Mouse (Mus musculus): ENCODE measurements around the gene Slc4a8.

Slc4a8 gene

DNA sequence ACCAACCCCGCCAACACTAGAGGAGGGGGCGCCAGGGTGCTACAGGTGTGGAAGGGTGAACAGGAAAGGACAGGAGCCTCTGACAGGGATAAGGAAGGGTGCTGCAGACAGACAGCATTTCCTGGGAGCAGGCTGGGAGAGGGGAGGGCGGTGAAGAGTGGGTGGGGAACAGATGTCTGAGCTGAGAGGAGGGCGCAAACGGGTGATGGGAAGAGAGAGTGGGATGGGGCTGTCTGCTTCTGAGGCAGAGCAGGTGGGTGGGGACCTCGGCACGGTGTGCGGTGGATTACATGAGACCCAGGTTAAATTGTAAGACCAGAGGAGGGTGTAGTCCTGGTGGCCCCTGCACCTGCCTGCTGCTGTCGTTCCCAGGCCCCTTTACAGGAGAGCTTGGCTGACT is 68.2 kb downstream of the Slc4a8 start:
- in situ Hi-C loops (cut with MboI, MseI): no loop called here

DNA sequence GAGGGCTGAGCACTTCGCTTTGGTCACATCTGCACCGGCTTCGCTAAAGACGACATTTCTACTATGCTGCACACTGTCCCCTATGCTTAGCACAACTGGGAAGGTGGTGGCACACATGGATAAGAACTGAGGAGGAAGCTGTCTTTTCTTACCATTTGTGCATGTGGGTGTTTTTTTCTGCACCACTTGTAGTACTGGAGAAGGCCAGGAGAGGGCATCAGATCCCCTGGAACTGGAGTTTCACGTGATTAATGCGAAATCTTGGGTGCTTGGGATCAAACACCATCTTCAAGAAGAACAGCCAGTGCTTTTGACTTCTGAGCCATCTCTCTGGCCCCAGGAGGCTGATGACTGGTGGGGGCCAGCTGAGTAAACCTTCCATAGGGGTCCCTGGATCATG is 69.1 kb downstream of the Slc4a8 start:
- in situ Hi-C loops (cut with MboI, MseI): no loop called here

DNA sequence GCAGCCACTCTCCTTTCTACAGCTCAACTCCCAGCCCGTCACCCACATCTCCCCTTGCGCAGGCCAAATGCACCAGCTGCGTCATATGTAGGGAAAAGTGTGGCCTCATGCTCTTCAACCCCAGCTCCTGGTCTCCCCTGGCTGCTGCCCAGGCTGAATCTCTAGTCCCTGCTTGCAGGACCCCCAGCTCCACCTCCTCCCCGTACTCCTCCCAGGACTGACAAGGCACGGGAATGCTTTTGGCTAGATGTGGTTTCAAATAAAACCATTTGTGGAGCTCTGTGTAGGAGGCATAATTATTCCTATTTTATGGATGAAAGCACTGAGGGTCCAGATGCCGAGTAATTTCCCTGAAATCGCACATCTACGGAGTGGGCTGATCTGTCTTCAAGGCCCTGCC is 70.6 kb downstream of the Slc4a8 start:
- in situ Hi-C loops (cut with MboI, MseI): no loop called here

DNA sequence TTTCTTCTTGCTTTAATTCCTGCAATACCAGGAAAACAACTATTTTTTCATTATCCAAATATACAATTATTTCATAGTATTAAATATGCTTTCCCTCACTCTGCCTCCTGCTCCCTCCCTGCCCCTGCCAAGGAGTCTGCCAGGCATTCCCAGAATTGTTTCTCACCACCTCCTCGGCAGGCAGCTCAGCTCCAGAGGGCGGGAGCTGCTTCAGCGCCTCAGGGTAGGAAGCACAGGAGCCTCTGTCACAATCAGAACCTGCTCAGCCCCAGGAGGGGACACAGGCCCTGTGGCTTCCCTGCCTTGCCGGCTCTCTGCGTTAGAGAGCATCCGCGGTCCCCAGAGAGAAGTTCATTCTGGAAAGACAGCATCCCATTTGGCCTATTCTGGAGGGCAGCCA is 71.2 kb downstream of the Slc4a8 start:
- in situ Hi-C loops (cut with MboI, MseI): no loop called here

DNA sequence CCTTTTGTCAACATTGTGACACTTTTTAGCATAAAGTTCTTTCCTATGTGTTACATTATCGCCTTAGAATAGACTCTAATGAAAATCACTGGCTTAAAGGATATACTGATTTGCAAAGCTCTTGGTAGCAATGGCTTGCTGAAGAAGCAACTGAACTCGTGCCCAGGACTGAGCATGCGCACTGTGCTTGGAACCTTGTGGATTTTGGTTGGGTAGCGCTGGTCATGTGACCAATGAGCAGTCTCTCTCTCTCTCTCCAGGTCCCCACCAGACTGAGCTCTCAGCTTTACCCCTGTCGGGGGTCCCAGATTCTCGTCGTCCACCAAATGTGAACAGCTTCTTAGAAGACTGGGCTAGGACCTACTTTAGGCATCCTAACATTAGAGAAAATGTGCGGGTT is 75.2 kb downstream of the Slc4a8 start:
- in situ Hi-C loops (cut with MboI, MseI): no loop called here

DNA sequence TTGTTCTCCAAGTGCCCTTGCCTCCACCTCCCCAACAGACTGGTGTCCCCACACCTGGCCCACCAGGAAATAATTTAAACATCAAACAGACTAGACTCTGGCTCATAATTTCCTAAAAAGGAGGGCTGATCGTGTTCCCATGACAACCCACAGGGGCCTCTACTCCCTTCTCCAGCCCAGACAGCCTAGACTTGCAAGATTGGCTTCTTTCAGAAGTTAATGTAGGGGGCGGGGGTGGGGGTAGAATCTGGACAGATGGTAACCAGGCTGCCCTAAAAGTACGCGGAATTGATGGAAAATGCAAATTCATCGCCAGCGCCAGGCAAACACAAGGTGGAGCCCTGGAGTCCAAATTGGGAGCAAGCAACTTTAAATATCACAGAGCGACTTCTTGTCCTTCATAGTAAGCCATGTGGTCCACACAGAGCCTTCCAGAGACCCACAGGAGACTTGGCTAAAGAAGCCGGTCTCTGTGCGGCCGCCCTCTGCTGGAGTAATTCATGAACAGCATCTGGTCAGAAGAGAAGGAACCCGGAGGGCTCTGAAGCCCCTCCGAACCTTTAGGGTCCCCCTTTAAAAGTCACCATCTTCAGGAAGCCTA is 77.2 kb downstream of the Slc4a8 start:
- in situ Hi-C loops (cut with MboI, MseI): no loop called here

DNA sequence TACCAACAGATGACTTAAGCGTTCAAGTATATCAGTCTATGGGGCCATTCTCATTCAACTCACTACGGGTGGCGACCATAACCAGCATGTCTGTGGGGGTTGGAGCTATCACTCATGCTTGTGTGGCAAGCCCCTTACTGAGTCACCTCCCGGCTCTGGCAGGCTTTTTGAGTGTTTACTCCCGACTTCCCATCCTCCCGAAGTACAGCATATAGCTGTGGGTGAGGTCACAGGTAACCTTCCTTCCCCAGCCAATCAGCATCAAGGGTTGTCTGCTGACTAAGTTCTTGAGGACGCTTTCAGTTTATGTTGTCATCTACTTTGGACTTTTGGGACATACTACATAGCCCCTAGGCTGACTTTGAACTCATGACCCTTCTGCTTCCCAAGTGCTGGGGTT is 82.8 kb downstream of the Slc4a8 start:
- in situ Hi-C loops (cut with MboI, MseI): no loop called here

DNA sequence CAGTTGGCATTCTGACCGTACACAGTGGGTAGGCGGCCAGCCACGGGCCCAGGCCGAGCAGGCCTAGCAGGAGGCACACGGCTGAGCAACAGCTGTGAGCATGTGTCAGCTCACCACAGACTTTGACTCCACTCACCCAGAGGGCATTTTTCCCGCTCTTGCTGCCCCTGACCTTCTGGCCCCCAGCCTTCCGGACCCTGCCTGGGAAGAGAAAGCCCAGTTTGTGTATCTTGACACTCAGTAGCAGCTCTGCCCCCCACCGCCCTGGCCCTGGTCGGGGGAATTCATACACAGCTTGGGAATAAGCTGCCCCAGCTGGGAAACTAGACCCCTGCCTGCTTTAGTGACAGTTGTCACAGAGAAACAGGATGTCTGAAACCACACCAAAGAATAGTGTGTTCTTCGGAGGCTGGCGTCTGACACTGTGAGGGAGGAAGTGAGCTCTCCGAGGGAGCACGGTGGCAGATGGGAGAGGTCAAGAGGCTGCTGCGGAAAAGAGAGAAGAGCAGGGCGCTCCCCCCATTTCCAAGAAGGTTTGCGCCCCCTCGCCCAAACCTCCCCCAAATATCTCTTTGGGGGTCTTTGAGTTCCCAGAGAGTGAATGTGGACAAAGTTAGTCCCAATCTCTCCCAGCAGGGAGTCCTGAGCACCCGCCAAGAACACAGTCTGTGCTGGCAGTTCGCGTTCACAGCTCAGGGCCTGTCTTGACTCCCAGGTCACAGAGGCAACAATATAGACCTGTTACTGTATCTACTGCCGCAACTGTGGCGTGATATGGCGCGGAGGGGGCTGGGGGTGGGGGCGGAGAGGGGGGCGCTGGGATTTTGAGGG is 83.7 kb downstream of the Slc4a8 start:
- in situ Hi-C loops (cut with MboI, MseI): no loop called here

DNA sequence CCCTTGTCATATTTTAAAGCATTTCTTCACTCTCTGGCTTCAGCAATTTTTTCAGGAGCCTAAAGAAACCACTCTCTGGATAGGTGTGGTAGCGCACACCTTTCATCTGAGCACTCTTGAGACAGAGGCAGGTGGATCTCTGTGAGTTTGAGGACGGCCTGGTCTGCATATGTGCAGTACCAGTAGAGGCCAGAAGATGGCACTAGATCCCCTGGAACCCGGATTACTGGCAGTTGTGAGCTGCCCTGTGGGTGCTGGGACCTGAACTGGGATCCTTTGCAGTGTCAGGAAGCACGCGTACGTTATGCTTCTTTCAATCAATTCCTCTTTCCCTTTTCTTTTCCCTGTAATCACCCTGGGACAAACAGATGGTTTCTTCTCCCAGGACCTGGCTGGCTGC is 85.6 kb downstream of the Slc4a8 start:
- in situ Hi-C loops (cut with MboI, MseI): no loop called here

DNA sequence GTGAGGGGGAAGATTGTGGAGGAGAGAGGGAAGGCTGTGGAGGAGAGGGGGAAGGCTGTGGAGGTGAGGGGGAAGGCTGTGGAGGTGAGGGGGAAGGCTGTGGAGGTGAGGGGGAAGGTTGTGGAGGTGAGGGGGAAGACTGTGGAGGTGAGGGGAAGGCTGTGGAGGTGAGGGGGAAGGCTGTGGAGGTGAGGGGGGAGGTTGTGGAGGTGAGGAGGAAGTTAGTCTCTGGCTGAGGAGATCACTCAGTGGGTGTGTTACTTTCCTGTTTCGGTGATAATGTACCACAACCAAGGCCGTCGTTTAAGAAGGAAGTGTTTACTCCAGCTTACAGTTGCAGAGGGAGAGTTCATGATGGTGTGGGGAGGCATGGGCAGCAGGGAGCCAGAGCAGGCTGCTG is 96.0 kb downstream of the Slc4a8 start:
- in situ Hi-C loops (cut with MboI, MseI): no loop called here

DNA sequence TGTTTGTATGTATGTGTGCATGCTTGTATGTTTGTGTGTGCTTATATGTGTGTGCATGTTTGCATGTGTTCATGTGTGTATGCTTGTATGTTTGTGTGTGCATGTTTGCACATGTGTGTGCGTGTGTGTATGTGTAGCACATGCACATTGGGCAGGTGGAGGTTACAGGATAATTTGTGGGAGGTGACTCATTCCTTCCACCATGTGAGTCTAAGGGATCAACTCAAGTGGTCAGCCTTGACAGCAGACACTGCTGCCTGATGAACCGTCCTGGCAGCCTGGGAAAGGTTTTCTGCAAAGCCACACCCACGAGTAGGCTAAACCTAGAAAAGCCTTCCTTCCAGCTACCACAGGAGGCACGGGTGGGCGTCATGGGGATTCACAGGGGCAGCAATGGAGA is 99.3 kb downstream of the Slc4a8 start:
- in situ Hi-C loops (cut with MboI, MseI): no loop called here

DNA sequence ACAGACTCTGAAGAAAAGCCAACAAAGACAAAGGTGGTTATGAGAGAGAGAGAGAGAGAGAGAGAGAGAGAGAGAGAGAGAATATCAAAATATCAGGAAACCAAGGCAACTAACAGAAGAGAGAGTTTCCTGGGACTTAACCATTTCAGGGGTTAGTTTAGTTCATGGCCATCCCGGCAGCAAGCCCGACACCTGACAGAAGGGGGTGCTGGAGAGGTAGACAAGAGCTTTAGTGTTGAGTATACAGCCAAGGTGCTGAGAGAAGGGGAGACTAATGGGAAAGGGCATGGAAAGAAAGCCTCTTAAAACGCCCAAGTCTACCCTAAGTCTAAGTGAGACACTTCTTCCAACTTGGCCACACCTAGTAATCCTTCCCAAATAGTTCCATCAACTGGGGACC is 104.0 kb downstream of the Slc4a8 start:
- in situ Hi-C loops (cut with MboI, MseI): no loop called here

DNA sequence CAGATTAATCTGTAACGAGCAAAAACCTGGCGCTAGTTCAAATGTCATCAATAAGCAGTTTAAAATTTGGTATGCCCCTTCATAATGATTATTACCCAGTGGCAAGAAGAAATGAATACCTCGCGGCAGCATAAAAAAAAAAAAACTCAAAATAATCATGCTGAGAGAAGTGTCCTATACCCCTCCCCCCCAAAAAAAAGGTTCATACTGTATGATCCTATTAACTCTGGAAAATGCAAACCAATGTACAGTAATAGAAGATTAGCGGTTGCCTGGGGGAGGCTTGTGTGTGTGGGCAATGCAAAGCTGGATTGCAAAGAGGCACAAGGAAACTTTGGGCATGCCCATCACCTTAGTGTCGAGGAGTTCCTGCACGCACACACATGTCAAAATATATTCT is 108.0 kb downstream of the Slc4a8 start, which contains the start of gene Scn8a:
Gene Scn8a, plus strand, starts transcription at position 301 of the 400 bp plus-strand sequence.
- in situ Hi-C loops (cut with MboI, MseI): no loop called here

DNA sequence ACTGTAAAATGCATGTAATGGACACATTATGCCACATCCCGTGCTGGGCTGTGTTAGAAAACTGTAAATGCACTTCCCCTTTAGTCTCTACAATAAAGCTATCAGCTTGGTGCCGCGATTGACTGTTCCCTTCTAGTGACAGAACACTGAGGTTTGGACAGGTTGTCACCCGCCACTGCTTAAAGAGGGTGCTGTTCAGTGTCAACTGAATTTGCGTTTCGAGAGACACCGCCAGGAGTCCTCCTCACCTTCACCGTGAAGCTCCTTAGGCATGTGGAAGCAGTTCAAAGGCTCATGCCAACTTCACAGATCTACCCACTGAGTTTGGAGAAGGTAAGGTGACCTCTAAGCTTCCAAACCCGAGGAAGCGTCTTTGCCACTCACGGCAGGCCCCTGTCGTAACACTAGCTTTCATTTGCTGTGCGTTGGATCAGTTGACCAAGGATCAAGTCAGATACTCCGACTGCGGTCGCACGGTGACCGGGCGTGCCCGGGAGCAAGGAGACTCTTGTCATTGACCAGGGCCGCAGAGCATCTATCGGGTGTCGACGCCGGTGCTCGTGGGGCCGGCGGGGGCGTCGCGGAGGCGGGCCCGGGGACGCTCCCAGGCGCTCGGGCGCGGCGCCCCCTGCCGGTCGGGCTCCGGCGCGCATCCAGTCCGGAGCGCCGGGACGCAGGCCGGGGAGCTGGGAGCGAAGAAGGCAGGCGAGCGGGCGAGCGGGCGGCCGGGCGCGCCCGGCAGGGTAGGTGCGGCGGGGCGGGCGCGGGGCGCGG is 108.6 kb downstream of the Slc4a8 start:
- in situ Hi-C loops (cut with MboI, MseI): no loop called here

DNA sequence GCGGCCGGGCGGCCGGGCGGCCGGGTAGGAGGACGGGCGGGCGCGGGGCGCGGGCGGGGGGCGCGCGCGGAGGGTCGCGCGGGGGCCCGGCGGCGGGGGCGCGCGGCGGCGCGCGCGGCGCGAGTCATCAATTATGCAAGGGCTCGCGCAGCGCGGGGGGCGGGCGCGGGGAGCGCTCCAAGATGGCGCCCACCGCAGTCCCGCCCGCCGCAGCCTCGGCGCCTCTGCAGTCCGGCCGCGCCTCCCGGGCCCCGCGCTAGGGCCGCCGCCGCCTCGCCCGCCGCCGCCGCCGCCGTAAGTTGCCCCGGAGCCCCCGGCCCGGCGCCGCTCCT is 109.2 kb downstream of the Slc4a8 start:
- in situ Hi-C loops (cut with MboI, MseI): no loop called here

DNA sequence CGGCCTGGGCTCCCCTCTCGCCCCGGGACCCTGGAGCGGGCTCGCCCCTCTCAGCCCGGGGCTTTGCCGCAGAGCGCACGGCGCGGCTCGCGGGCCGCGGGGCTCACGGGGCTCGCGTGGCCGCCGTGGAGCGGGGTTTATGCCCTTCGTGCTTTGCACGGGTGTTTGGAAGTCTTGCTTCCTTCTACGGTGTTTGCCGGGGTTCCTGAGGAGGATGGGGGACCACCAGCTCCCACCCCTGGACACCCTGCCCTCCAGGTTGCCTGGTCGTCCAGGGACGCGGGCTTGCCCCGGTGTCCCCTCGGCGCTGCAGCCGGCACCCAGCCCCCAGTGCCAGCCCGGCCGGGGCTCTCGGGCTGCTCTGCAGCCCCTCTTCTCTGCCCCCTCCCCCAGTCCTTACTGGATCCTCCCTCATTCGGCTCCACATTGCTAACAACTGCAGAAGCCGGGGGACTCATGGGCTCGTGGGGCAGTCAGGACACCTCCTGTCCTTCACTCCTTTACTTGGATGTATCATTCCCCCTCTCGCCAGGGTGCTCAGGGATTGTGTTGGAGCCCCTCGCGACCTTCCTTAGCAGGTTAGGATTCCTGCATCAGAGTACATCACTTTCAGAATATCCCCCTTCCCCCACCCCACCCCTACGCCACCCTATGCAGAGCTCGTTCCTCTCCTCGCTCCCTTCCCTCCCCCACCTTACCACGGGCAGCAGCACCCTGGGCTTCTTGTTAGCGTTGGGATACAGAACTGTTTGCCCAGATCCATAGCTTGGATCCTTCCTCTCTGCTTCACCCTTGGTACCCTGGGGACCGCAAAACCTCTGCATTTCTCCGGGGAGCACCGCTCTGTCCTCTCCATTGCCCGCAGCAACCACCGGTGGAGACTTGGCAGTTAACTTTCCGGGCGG is 109.8 kb downstream of the Slc4a8 start:
- in situ Hi-C loops (cut with MboI, MseI): no loop called here

DNA sequence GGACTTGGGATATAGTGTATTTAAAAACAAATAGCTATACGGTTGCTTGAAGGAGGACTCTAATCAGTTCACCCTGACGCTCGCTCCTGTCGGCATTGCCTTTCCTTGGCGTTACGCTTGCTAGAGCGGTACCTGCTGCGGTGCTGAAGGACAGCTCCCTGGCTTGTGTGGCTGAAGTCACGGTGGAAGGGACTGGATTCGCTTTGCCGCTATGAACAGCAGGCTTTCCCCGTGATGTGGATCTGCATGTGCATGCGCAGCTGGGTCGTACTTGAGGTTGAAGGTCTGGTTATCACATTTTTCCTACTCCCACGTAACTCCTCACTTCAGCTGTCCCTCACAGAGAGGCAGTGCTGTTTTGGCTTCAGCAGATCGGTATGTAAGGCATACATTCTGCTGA is 111.6 kb downstream of the Slc4a8 start:
- in situ Hi-C loops (cut with MboI, MseI): no loop called here

Data from T-helper 1 cell (primary cell).